Mouse (Mus musculus) ES-E14 (cell line): Measurements from ENCODE around the gene Wipf1. TPM values are rescaled to one million over a fixed set of nuclear protein-coding genes. Genes with fewer than 3 reads are reported as not detected.

Source experiments
- DNase-seq: peaks from one replicate; pipeline ENCODE4 v3.0.0-alpha.2; 2013; ENCODE audit warnings: low read depth, low spot score
- H3K27ac ChIP-seq: 2 replicates; pipeline ENCODE4 v1.5.1; 2012; ENCODE audit warnings: low read depth, mild to moderate bottlenecking, low read length, moderate library complexity, mixed read lengths; ENCODE audit not compliant: poor library complexity, insufficient read depth, severe bottlenecking
- H3K36me3 ChIP-seq: 2 replicates; pipeline ENCODE4 v1.6.1; 2012; ENCODE audit warnings: mild to moderate bottlenecking, low read length, moderate library complexity, mixed read lengths; ENCODE audit not compliant: control insufficient read depth, poor library complexity, insufficient read depth, severe bottlenecking
- H3K4me1 ChIP-seq, 2 experiments: fragments of 150-350 bp in 1 of 2; sonication (generic) in 1 of 2; 2 replicates each; pipeline ENCODE4 v1.6.1; 2012; ENCODE audit warnings: low read length in 2 of 2, mild to moderate bottlenecking in 1 of 2, mixed read lengths in 1 of 2; ENCODE audit not compliant: control insufficient read depth in 2 of 2, insufficient read depth in 2 of 2, poor library complexity in 1 of 2
- H3K4me3 ChIP-seq, 2 experiments: fragments of 150-350 bp in 1 of 2; sonication (generic) in 1 of 2; 2 replicates each; pipeline ENCODE4 v1.5.1; 2012; ENCODE audit warnings: low read length in 2 of 2, low read depth in 1 of 2, mild to moderate bottlenecking in 1 of 2, mixed read lengths in 1 of 2; ENCODE audit not compliant: insufficient read depth in 1 of 2, poor library complexity in 1 of 2, severe bottlenecking in 1 of 2
- H3K9ac ChIP-seq: 2 replicates; pipeline ENCODE4 v1.6.1; 2012; ENCODE audit warnings: low read depth, mild to moderate bottlenecking, low read length, mixed read lengths; ENCODE audit not compliant: poor library complexity, insufficient read depth, severe bottlenecking
- H3K9me3 ChIP-seq: fragments of 150-350 bp; sonication (generic); 2 replicates; pipeline ENCODE4 v1.6.1; 2012; ENCODE audit warnings: low read depth, mild to moderate bottlenecking, low read length; ENCODE audit not compliant: control insufficient read depth, insufficient read depth
- CHD2 ChIP-seq: IDR thresholded peaks from 2 replicates; pipeline ENCODE4 v1.6.1; 2014; ENCODE audit warnings: mild to moderate bottlenecking, low read depth, low read length, inconsistent platforms
- HCFC1 ChIP-seq: IDR thresholded peaks from 2 replicates; pipeline ENCODE4 v1.6.1; 2012; ENCODE audit warnings: low read length, inconsistent platforms, borderline replicate concordance; ENCODE audit not compliant: insufficient read depth
- MAFK ChIP-seq: IDR thresholded peaks from 2 replicates; pipeline ENCODE4 v1.6.1; 2014; ENCODE audit warnings: mild to moderate bottlenecking, low read depth, low read length, inconsistent platforms; ENCODE audit not compliant: insufficient read depth
- ZC3H11A ChIP-seq: IDR thresholded peaks from 2 replicates; pipeline ENCODE4 v1.6.1; 2012; ENCODE audit warnings: low read depth, mild to moderate bottlenecking, inconsistent platforms, low read length, borderline replicate concordance
- ZNF384 ChIP-seq: IDR thresholded peaks from 2 replicates; pipeline ENCODE4 v1.6.1; 2012; ENCODE audit warnings: low read depth, low read length, inconsistent platforms
- in situ Hi-C, 2 experiments: fragments of 600-800 bp; cut with MboI; formaldehyde crosslinking; loops; one replicate each; pipeline ENCODE4 v1.15.1; 2025; ENCODE audit warnings: low sequenced_read_pairs in 2 of 2, inconsistent platforms in 1 of 2; ENCODE audit not compliant: unreplicated experiment in 2 of 2
- total RNA-seq: library from RNA; depleted of rRNA; stranded (reverse); fragments of 300-350 nt; gene quantifications from 2 replicates; pipeline ENCODE4 v1.2.3, GENCODE M21; 2012

Wipf1 gene
- total RNA-seq, 1 experiment = 1.2 TPM

DNA sequence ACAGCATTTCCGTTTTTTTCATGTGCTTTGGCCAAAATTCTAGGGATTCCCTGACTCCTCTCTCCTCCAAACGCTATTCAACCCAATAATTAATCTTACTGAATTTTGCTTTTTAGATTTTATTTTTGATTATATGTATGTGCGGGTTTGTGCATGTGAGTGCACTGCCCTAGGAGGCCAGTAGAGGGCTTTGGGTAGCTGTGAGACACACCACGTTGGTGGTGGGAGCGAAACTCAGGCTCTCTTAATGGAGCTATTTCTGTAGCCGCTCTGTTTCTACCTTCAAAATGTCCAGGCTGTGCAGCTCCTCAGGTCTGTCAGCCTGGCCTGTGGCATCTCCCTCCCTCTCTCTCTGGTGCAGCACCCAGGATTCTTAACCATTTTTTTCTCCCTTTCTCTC lies 50.7 kb downstream of the Wipf1 start:
- Histone ChIP-seq H3K27ac (no peak overlapping the region), H3K9ac (no peak overlapping the region), H3K4me1 (no peaks in the 10 kb centered on the region), H3K36me3 (no peaks in the 10 kb centered on the region), H3K4me3 (no peak overlapping the region), H3K9me3 (no peaks in the 10 kb centered on the region)
- in situ Hi-C loops = no loop called here
- TF ChIP-seq MAFK (no peak), ZNF384 (no peak), ZC3H11A (no peak), HCFC1 (no peak), CHD2 (no peak)
- DNase-seq = no peak

DNA sequence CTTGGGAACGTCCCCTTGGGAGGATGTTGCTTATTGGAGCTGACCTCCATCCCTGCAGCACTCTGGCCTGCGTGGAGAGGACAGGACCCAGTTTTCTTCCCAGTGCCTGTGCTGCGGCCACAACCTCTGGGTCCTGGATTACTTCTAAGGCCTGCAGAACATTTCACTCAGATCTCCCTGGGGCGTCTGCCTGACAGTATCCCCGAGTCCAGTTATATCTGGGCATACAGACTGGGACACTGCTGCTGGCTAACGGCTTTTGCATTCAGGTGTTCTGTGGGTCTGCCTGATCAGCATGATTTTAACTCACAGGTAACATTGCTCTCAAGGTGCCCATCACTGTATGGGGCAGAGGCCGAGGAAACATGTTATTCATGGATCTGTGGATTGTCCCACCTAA lies 52.0 kb downstream of the Wipf1 start:
- H3K36me3 ChIP-seq = no peaks in the 10 kb centered on the region
- H3K4me3 ChIP-seq = no peak overlapping the region
- TF ChIP-seq MAFK (no peak), ZNF384 (no peak), HCFC1 (no peak), ZC3H11A (no peak), CHD2 (no peak)
- in situ Hi-C loops = no loop called here
- no peak overlapping the region for H3K27ac ChIP-seq
- no peak for DNase-seq
- no peak overlapping the region for H3K9ac ChIP-seq
- no peaks in the 10 kb centered on the region for H3K4me1 ChIP-seq
- H3K9me3 ChIP-seq = no peaks in the 10 kb centered on the region

DNA sequence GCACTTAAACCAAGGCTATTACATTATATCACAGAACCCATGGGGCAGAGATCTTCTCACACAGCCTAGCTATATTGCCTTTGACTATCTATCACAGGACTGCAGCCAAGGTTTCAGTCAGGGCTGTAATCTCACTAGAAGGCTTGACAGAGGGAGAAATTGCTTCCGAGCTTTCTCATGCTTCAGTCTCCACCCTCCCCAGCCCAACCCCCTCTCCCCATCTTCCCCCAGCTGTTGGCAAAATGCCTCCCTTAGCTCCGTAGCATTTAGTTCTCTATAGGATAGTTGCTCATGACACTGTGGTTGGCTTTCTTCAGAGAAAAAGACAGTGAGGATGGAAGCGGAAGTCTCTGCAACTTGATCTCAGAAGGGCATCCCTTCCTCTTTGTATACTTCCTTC lies 54.0 kb downstream of the Wipf1 start:
- no peak for DNase-seq
- in situ Hi-C loops = no loop called here
- Histone ChIP-seq H3K4me3 (no peak overlapping the region), H3K9me3 (no peaks in the 10 kb centered on the region), H3K36me3 (no peaks in the 10 kb centered on the region), H3K27ac (no peak overlapping the region), H3K9ac (no peak overlapping the region), H3K4me1 (no peaks in the 10 kb centered on the region)
- TF ChIP-seq ZC3H11A = no peak
- no peak for TF ChIP-seq MAFK
- no peak for TF ChIP-seq ZNF384
- no peak for TF ChIP-seq CHD2
- TF ChIP-seq HCFC1 = no peak

DNA sequence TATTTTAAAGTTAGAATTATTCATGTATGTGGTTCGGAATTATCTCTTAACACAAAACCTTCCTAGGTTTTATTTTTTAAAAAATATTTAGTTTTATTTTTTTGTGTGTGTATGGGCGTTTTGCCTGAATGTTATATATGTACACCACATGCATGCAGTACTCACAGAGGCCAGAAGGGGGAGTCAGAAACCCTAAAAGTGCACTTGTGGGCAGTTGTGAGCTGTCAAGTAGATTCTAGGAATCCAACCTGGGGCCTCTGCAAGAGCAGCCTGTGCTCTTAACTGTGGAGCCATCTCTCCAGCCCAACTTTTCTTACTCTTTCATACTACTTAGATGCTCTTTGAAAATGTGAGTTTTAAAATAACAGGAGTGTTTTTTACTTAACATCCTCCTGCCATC lies 57.4 kb downstream of the Wipf1 start:
- Histone ChIP-seq H3K9me3 (no peaks in the 10 kb centered on the region), H3K36me3 (no peaks in the 10 kb centered on the region), H3K27ac (no peak overlapping the region), H3K4me1 (no peaks in the 10 kb centered on the region), H3K4me3 (no peak overlapping the region), H3K9ac (no peak overlapping the region)
- in situ Hi-C loops = no loop called here
- peak; percentile 59 for DNase-seq
- no peak for TF ChIP-seq ZC3H11A
- no peak for TF ChIP-seq HCFC1

DNA sequence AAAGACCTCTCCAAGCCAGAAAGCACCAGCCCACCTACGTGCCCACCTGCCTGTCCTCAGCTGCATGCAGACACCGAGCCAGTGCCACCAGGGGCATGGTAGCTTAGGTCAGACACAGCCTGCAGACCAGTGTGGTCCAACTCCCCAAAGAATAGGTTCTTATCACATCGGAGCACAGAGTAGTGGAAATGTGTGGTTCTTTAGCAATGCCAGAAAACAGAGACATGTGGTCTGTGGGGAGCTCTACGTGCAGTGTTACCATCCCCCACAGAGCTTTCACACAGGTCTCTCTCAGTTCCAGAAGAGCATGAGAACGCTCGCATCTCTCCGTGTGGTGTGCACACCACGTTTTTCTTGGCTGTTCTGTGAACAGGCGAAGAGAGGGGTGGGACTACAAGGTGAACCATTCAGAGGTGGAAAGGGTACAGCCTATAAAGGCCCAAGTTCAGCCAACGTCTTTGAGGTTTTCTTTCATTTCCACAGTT lies 59.3 kb downstream of the Wipf1 start:
- TF ChIP-seq ZC3H11A (no peak), MAFK (no peak), HCFC1 (no peak), CHD2 (no peak), ZNF384 (no peak)
- H3K9ac ChIP-seq = no peak overlapping the region
- in situ Hi-C loops = no loop called here
- no peaks in the 10 kb centered on the region for H3K9me3 ChIP-seq
- H3K27ac ChIP-seq = no peak overlapping the region
- H3K4me1 ChIP-seq = no peaks in the 10 kb centered on the region
- DNase-seq = no peak
- H3K36me3 ChIP-seq = no peaks in the 10 kb centered on the region
- no peak overlapping the region for H3K4me3 ChIP-seq
